Mouse (Mus musculus) cerebellum, postnatal 36 days (tissue): Measurements from ENCODE around the gene Slc28a1.

Source experiments
- DNase-seq, 2 experiments: peaks; one replicate each; pipeline ENCODE4 v3.0.0; 2021 to 2022; ENCODE audit warnings: mixed read lengths in 2 of 2

Gene Slc28a1

GRCm38 (mm10) chr7:81114555-81114954, at the start of gene Slc28a1:
TSS of gene Slc28a1 (plus strand) at chr7:81114799.
- no peak for DNase-seq

DNA sequence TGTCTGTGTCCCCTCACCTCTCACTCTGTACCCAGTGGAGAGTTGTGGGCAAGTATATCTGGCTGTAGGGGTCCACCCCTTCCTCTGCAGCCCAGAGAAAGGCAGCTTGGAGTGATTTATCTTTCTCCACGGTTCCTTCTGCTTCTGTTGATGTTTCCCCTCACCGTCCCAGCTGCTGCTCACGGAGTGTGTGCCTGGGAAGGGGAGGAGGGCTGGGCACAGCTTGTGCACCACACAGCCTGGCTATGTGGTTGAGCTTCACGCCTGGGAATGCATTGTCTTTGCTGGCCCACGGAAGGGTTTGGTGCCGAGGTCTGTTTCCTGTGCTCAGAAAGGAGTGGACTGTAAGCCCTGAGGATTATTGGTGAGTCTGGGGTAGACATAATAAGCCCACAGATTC, 47.9 kb upstream of the Slc28a1 start:
- DNase-seq: no peak

GRCm38 (mm10) chr7:81072463-81072862, 42.1 kb upstream of the Slc28a1 start:
- no peak for DNase-seq

DNA sequence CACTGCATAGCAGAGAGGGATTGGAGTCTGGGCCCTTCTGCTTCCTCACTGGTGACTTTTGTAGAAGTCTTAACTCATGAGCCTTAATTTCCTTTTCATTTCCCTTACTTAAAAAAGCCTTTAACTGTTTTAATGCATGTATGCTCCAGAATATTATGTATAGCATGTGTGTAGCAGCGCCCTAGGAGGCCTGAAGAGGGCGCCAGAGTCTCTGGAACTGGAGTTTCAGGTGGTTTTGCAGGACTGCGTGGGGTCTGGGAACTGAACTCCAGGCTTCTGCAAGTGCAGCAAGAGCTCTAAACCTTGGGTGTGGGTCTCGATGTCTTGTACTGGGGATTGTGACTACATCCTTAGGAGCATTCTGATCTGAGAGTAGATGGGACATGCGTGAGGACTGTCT, 41.3 kb upstream of the Slc28a1 start:
- DNase-seq: no peak

DNA sequence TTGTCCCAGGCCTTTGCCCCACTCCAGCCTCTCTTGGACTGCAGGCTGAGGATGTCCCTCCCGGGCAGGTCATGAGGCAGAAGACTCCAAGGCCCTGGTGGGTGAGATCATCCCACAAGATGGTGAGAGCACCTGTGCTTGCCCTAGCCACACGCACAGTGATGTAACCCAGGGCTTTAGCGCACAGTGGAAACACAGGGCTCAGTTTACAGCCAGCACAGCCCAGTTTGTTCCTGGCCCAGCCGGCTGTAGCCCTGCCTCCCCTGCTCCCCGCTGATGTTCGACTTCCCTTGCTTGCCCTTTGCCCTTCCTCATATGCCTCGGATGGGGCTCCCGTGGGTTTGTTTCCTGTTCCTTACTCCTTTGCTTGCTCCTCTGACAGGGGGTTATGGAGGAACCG, 40.1 kb upstream of the Slc28a1 start:
- no peak for DNase-seq

- DNase-seq: no peak
Measured at GRCm38 (mm10) chr7:81075299-81075698, 39.3 kb upstream of the Slc28a1 start.

DNA sequence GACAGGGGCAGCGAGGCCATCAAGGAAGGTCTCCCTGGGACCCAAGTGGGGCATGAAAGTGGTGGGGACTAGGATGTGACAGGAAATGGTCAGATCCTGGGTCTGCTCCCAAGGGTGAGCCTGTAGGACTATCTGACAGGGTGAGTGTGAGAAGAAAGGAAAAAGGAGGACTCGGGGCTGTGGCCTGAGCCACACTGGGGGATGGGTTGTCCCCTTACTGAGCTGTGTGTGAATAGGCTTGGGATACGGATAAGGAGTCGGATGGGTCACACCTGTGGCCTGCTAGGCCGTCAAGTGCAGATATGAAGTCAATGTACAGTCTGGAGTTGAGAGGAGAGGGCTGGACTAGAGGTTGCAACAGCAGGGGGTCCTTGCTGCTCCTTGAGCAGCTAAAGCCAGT, 38.9 kb upstream of the Slc28a1 start:
- no peak for DNase-seq

- DNase-seq: no peak
Measured at GRCm38 (mm10) chr7:81077009-81077408, 37.6 kb upstream of the Slc28a1 start.

GRCm38 (mm10) chr7:81078740-81079139, 35.9 kb upstream of the Slc28a1 start:
- no peak for DNase-seq

DNA sequence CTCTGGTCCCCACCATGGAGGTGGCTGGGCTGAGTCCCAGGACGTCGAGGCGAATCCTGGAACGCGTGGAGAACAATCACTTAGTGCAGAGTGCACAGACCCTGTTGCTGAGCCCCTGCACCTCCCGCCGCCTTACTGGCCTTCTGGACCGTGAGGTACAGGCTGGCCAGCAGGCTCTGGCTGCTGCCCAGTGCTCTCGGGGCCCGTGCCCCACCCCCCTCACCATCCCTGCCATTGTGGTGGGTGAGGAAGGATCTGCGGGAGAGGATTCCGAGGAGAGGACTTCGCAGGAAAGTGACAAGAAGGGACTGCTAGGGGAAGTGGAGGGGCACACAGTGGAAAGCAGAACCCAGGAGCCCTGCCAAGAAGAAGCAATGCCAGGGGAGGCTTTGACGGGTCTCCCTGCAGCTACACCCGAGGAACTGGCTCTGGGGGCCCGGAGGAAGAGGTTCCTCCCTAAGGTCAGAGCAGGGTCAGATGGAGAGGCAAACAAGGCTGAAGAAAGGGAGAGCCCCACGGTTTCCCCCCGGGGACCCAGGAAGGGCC, 21.1 kb upstream of the Slc28a1 start:
- DNase-seq: no peak

DNA sequence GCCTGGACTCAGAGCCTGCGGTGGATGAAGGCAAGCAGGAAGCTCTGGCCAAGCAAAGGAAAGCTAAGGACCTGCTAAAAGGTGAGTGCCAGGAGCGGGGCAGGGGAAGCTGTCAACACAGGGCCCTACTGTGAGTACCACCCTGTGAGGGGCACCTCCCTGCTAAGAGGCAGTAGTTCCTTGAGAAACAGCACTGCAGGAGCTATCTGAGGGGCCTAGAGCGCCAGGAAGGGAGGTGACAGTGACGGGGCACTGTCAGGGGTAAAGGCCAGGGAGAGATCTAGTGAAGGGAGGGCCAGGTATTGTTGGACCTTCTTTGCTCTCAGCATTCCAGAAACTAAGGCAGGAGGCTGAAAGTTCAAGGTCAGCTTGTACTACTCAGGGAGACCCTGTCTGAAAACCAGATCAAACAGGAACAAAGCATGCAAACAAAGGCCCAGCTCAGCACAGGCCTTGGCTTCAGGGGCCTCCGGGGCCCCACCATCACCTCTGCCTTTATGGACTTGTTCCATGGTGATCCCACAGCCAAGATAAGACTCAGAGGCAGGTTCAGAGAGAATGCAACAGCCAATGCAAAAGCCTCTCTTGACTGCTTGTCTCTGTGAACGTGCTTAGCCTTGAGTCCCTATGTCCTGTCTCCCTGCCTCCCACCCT, 20.4 kb upstream of the Slc28a1 start:
- no peak for DNase-seq

GRCm38 (mm10) chr7:81100341-81100740, 14.3 kb upstream of the Slc28a1 start:
- DNase-seq: no peak

DNA sequence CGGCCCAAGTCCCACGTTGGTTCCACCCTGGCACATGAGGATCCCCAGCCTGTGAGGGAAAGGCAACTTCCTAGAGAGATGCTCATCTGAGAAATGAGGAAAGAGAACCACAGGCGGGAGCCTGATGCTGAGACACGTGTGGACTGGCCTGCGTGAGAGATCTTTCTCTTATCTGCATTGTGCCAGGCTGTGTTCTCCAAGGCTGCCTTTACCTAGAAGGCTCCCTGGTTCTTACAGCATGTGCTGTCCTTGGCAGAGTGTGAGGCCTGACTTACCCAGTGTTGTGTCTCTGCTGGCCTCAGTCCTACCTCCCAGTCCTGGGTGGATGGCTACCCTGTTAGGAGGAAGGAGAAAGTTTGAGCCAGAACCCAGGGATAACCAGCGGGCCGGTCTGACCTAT, 11.7 kb upstream of the Slc28a1 start:
- DNase-seq: no peak

- no peak for DNase-seq
Measured at GRCm38 (mm10) chr7:81105525-81105924, 9.1 kb upstream of the Slc28a1 start.

DNA sequence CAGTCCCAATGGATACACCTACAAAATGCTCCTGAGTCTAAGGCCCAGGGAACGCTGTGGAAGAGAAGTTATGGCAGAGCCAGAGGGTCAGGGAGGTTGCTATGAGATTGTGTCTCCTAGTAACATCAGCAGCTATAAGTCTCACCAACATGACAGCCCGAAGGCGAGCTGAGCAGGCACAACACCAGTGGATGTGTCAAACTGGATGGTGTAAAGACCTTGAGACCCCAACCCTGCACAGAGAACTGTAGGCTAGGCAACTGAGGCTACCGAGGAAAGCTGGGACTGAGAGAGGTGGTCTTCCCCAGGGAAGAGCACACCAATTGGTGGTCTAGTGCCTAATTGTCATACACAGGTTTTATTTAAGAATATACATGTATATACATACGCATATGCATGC, 6.4 kb upstream of the Slc28a1 start:
- no peak for DNase-seq

DNA sequence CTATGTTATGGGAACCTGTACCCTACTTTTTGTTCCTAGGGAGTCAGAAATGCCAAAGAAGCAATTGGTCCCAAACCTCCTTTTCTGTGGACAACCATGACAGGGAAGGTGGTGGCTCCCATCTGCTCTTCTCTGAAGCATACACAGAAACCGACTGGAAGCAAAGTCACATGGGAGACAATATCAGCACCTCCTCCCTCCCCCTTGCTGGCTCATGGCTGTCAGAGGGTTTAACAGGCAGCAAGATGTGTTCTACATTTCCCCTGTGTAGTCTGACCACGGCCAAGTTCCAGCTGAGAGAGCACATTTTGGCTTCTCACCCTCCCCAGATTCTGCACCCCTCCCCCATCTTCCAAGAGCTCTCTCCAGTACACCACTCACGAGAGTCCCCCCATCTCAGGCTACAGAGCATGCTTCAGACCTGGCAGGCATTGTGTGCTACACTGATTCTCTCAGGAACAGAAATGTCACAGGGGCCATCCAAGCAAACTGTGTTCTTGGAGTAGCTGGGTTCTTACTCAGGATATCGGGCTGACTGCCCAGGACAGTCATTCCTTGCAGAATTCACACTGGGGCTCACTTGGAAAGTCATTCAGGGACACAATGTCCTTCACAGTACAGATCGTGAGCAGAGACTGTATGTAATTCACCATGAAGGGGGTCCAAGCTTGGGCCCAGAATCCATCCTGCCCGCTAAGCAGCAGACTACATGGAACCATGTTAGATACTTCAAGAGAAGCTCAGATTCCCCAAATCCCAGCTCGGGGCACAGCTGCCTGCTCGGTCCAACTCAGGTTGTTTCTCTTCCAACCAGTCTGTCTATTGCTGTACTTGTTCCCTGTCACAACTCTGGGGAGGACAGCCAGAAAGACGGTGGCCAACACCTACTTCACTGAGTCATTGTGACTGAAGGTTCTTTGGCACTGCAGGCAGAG, 4.6 kb upstream of the Slc28a1 start:
- peak in 1 of 2 experiments; percentile 19 for DNase-seq

- no peak for DNase-seq
Measured at GRCm38 (mm10) chr7:81110791-81111190, 3.8 kb upstream of the Slc28a1 start.

GRCm38 (mm10) chr7:81111729-81112128, 2.9 kb upstream of the Slc28a1 start:
- no peak for DNase-seq

DNA sequence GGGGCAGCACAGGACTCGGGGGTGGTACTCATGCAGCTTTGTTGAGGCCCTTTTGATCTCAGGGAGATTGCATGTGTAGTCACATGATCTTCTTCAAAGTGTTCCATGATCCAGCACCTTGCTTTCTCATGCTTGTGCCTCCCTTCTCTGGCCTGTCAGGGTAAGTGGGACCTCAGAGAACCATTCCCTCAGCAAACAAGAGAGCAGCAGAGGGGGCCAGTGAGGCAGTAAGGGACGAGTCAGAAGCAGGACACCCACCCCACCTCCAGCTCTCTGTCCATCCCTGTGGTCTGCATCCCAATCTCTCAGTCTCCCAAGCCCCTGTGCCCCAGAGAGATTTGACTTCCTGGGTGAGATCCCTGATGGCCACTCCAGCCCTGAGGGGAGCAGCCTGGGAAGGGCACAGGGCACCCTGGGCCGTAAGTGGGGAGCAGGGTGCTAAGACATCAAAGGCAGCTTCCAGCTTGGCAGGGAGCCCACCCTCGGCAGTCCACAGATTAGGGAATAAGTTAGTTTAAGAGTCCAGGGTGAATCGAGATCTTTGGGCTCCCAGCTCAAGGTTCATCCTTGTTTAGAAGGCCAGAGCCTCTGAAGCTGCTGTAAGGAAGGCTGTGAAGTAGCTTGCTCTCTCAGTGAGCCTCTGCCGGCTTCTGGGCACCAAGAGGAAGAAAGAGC, 1.8 kb upstream of the Slc28a1 start:
- DNase-seq: no peak

DNA sequence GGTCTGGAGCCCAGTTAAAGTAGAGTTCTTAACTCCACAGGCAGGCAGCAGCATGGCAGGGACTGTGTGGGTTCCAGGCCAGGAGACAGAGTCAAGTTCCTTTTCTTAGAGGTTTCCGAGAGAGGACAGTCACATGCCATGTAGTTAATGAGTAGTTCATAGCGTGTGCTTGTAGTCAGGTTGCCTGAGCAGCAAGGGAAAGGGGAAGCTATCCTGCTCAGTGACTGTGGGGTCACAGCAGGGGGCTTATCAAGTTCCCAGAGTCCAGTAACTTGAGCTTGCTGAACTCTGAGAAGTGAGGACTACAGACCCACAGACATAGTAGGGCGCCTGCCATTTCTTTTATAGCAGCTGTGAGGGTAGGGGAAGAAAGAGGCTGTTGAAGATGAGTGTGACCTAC, 6.5 kb downstream of the Slc28a1 start:
- DNase-seq: no peak

GRCm38 (mm10) chr7:81122808-81123207, 8.2 kb downstream of the Slc28a1 start:
- DNase-seq: no peak

GRCm38 (mm10) chr7:81123553-81123952, 9.0 kb downstream of the Slc28a1 start:
- no peak for DNase-seq

DNA sequence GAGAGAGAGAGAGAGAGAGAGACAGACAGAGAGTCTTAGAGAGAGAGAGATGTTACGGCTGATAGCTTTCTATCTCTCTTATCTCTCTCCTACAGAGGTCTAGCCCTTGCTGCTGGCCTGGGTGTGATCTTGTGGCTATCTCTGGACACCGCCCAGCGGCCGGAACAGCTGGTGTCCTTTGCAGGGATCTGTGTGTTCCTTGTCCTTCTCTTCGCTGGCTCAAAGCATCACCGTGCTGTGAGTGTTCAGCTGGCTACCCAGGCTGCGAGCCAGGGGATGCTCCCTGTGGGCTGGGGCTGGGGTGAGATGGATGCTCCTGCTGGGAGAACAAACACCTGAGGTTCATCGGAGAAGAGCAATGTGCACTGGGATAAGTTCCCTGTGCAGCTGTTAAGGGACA, 10.2 kb downstream of the Slc28a1 start:
- DNase-seq: no peak
